ENCODE assay signal across 9 mouse cellular contexts in the genomic region with DNA sequence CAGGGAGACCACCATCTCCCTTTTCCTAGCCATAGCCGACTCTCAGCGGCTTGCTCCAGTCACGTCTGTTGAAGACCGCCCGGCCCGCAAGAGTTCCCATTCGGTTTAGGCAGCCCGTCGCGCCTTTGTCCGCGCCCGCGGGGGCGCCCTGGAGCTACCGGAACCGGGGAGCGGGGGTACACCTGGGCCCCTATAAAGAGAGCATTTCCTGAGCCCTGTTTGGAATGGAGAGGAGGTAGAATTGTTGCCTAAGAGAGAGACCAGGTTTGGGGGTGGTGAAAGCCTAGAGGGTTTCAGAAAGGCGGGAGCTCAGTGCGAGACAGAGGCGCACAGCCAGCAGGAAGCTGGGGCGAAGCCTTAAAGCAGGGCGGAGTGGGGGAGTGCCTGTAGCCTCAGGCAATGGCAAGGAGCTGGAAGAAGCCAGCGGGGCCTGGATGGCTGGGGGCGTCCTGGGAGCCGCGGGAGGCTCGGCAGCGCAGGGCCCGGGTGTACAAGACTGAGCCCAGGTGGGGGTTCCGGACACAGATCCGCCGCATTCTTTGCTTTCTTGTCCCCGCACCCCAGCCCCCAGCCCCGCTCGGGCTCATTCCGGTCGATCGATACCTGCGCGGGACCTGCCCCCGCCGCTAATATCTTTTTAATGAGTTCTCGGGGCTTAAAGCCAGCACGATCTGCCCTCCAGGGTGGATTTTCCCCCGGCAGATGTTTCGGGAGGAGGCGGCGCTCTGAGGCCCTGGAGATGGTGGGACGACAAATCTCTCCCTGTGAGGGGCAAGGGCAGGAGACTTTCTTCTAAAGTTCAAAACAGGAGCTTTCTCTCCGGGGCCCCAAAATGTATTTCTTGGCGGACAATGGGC. TPM values are rescaled to one million over a fixed set of nuclear protein-coding genes. Genes with fewer than 3 reads are reported as not detected.
DNase-seq lines count a peak whose midpoint lies in the region; ATAC-seq and TF ChIP-seq lines count a peak whose summit lies in the region.
"Had no signal": no experiment of that assay in that cellular context is flagged by ENCODE, and none has a peak within 500 bp of the region (broad histone marks: within the 10 kb centered on the region; RNA-seq: fewer than 3 reads in every experiment).

No protein-coding gene starts in this region.

- DNase-seq in lung, postnatal 4 days, result no peak
- DNase-seq in forebrain, embryonic 11.5 days (ENCODE audit: low spot score), result peak; percentile 70
- no peak for DNase-seq in limb, embryonic 14.5 days (ENCODE audit: low spot score)
- no peak for DNase-seq in adrenal gland, adult (ENCODE audit: inconsistent age in 2 of 2, low spot score in 1 of 2)
- no peak for DNase-seq in frontal cortex, postnatal 14 days (ENCODE audit: low spot score in 2 of 2)
- DNase-seq: layer of hippocampus, adult 9-11 months had no signal

- peak overlapping the region; percentile 3 for H3K4me3 ChIP-seq in lung, embryonic 15.5 days
- peak overlapping the region; percentile 31 for H3K4me3 ChIP-seq in forebrain, embryonic 11.5 days (ENCODE audit: low read depth, low read length)
- H3K4me3 ChIP-seq in limb, embryonic 14.5 days (replicated peaks; ENCODE audit: low read length), result peak overlapping the region; percentile 27
- H3K4me3 ChIP-seq in stomach, embryonic 16.5 days (replicated peaks; ENCODE audit: low read length), result peak overlapping the region; percentile 22
- H3K4me3 ChIP-seq: erythroblast, embryonic 14.5 days had no signal

- WGBS in lung, embryonic 15.5 days, result 1% methylated on average over 51 of the region's 52 CpGs
- WGBS in forebrain, embryonic 11.5 days, result under 1% methylated on average over 52 of the region's 52 CpGs
- WGBS in limb, embryonic 14.5 days, result under 1% methylated on average over 41 of the region's 52 CpGs
- WGBS in stomach, embryonic 16.5 days, result 1% methylated on average over 52 of the region's 52 CpGs

- H3K4me1 ChIP-seq in lung, embryonic 15.5 days, result peaks cover 27% of the 10 kb centered on the region
- peaks cover 44% of the 10 kb centered on the region for H3K4me1 ChIP-seq in forebrain, embryonic 11.5 days (replicated peaks; ENCODE audit: control insufficient read depth, insufficient read depth, low read length)
- H3K4me1 ChIP-seq in limb, embryonic 14.5 days (ENCODE audit: control insufficient read depth, insufficient read depth, low read length), result peaks cover 15% of the 10 kb centered on the region
- peaks cover 11% of the 10 kb centered on the region; the same call in 1 of the 2 replicates for H3K4me1 ChIP-seq in stomach, embryonic 16.5 days (ENCODE audit: control insufficient read depth, insufficient read depth, low read length)

- H3K27ac ChIP-seq in lung, embryonic 15.5 days, result no peak overlapping the region
- H3K27ac ChIP-seq in forebrain, embryonic 11.5 days (ENCODE audit: low read depth, low read length), result no peak overlapping the region
- H3K27ac ChIP-seq in limb, embryonic 14.5 days (replicated peaks; ENCODE audit: low read depth, low read length), result no peak overlapping the region
- no peak overlapping the region for H3K27ac ChIP-seq in stomach, embryonic 16.5 days (ENCODE audit: low read length)

- TF ChIP-seq POLR2A in limb, embryonic 14.5 days (IDR thresholded peaks at IDR 0.05; ENCODE audit: borderline replicate concordance, extremely low read depth, insufficient read depth, insufficient read length), result no peak

- ATAC-seq in lung, embryonic 15.5 days (ENCODE audit: borderline replicate concordance, extremely low read depth, low FRiP score, low TSS enrichment), result no peak
- no peak for ATAC-seq in forebrain, embryonic 11.5 days (replicated peaks; ENCODE audit: low FRiP score)
- ATAC-seq in limb, embryonic 14.5 days (ENCODE audit: low FRiP score, low read depth), result no peak
- no peak for ATAC-seq in stomach, embryonic 16.5 days (ENCODE audit: insufficient read depth, low FRiP score)

- no peaks in the 10 kb centered on the region for H3K9me3 ChIP-seq in lung, embryonic 15.5 days
- H3K9me3 ChIP-seq in forebrain, embryonic 11.5 days (ENCODE audit: control insufficient read depth, low read length), result no peaks in the 10 kb centered on the region
- no peaks in the 10 kb centered on the region for H3K9me3 ChIP-seq in limb, embryonic 14.5 days (ENCODE audit: control insufficient read depth, low read length)
- H3K9me3 ChIP-seq in stomach, embryonic 16.5 days (replicated peaks; ENCODE audit: control insufficient read depth, low read length), result no peaks in the 10 kb centered on the region

- peak overlapping the region; percentile 26 for H3K4me2 ChIP-seq in lung, embryonic 15.5 days
- H3K4me2 ChIP-seq in forebrain, embryonic 11.5 days (ENCODE audit: low read depth, low read length, severe bottlenecking), result peak overlapping the region; percentile 70
- peak overlapping the region; percentile 36 for H3K4me2 ChIP-seq in limb, embryonic 14.5 days (replicated peaks; ENCODE audit: low read depth, low read length, severe bottlenecking)
- peak overlapping the region; percentile 27 for H3K4me2 ChIP-seq in stomach, embryonic 16.5 days (ENCODE audit: low read depth, low read length)

- H3K27me3 ChIP-seq in lung, embryonic 15.5 days, result peaks cover 99% of the 10 kb centered on the region
- peaks cover 82% of the 10 kb centered on the region for H3K27me3 ChIP-seq in forebrain, embryonic 11.5 days (ENCODE audit: control insufficient read depth, insufficient read depth, low read length)
- H3K27me3 ChIP-seq in limb, embryonic 14.5 days (ENCODE audit: control insufficient read depth, insufficient read depth, low read length), result peaks cover 79% of the 10 kb centered on the region
- H3K27me3 ChIP-seq in stomach, embryonic 16.5 days (ENCODE audit: control insufficient read depth, insufficient read depth, low read length), result peaks cover 89% of the 10 kb centered on the region

- H3K9ac ChIP-seq in lung, embryonic 15.5 days, result no peak overlapping the region
- peak overlapping the region; percentile 52 for H3K9ac ChIP-seq in forebrain, embryonic 11.5 days (ENCODE audit: low read length)
- peak overlapping the region; percentile 28; the same call in 1 of the 2 replicates for H3K9ac ChIP-seq in limb, embryonic 14.5 days (ENCODE audit: low read depth, low read length, severe bottlenecking)
- H3K9ac ChIP-seq in stomach, embryonic 16.5 days (ENCODE audit: low read length), result no peak overlapping the region

- H3K36me3 ChIP-seq in lung, embryonic 15.5 days, result no peaks in the 10 kb centered on the region
- H3K36me3 ChIP-seq in forebrain, embryonic 11.5 days (ENCODE audit: control insufficient read depth, insufficient read depth, low read length), result no peaks in the 10 kb centered on the region
- no peaks in the 10 kb centered on the region for H3K36me3 ChIP-seq in limb, embryonic 14.5 days (ENCODE audit: control insufficient read depth, insufficient read depth, low read length)
- H3K36me3 ChIP-seq in stomach, embryonic 16.5 days (ENCODE audit: control insufficient read depth, insufficient read depth, low read length), result no peaks in the 10 kb centered on the region

RNA-seq across cellular contexts. Expression of gene Prdm12, which starts 4.3 kb away (rescaled TPM):
- 0.06 and 0.14 TPM in 2 replicates for polyA plus RNA-seq in lung, embryonic 15.5 days (2015; fragmentation: Nextera tagmentation; extraction: Ambion mirVana)
- polyA plus RNA-seq in forebrain, embryonic 11.5 days (2014; fragmentation: Nextera tagmentation; extraction: Ambion mirVana), result 3.9 and 4.1 TPM in 2 replicates
- polyA plus RNA-seq in limb, embryonic 14.5 days (2012; rRNA removed), result 0.03 TPM in 1 of 2 replicates, not detected in the other
- polyA plus RNA-seq in limb, embryonic 14.5 days (2014; fragmentation: Nextera tagmentation; extraction: Ambion mirVana), result not detected in 2 replicates
- not detected in 2 replicates for polyA plus RNA-seq in stomach, embryonic 16.5 days (2015; fragmentation: Nextera tagmentation; extraction: Ambion mirVana)
- polyA plus RNA-seq: erythroblast, embryonic 14.5 days had no signal

RNA-seq across cellular contexts. Expression of gene Exosc2, which starts 35.0 kb away (rescaled TPM):
- 67.7 and 69.1 TPM in 2 replicates for polyA plus RNA-seq in lung, embryonic 15.5 days (2015; fragmentation: Nextera tagmentation; extraction: Ambion mirVana)
- polyA plus RNA-seq in forebrain, embryonic 11.5 days (2014; fragmentation: Nextera tagmentation; extraction: Ambion mirVana), result 72.2 and 76.0 TPM in 2 replicates
- polyA plus RNA-seq in limb, embryonic 14.5 days (2012; rRNA removed), result 43.4 and 49.7 TPM in 2 replicates
- 46.6 and 47.6 TPM in 2 replicates for polyA plus RNA-seq in limb, embryonic 14.5 days (2014; fragmentation: Nextera tagmentation; extraction: Ambion mirVana)
- 52.2 and 54.4 TPM in 2 replicates for polyA plus RNA-seq in stomach, embryonic 16.5 days (2015; fragmentation: Nextera tagmentation; extraction: Ambion mirVana)

RNA-seq across cellular contexts. Expression of gene Abl1, which starts 52.7 kb away (rescaled TPM):
- 37.2 and 38.1 TPM in 2 replicates for polyA plus RNA-seq in lung, embryonic 15.5 days (2015; fragmentation: Nextera tagmentation; extraction: Ambion mirVana)
- polyA plus RNA-seq in forebrain, embryonic 11.5 days (2014; fragmentation: Nextera tagmentation; extraction: Ambion mirVana), result 53.2 and 56.7 TPM in 2 replicates
- polyA plus RNA-seq in limb, embryonic 14.5 days (2012; rRNA removed), result 104 and 128 TPM in 2 replicates
- 49.0 and 54.9 TPM in 2 replicates for polyA plus RNA-seq in limb, embryonic 14.5 days (2014; fragmentation: Nextera tagmentation; extraction: Ambion mirVana)
- 30.4 and 32.2 TPM in 2 replicates for polyA plus RNA-seq in stomach, embryonic 16.5 days (2015; fragmentation: Nextera tagmentation; extraction: Ambion mirVana)

Comparison
In these comparisons a context has a peak if more than half of its experiments do, and no peak if none do; other contexts are left out.
1. H3K9ac ChIP-seq: peak in forebrain, embryonic 11.5 days (single experiment) and limb, embryonic 14.5 days (single experiment); none in lung, embryonic 15.5 days (single experiment) and stomach, embryonic 16.5 days (single experiment).
2. Peak in every context shown above with its lines, with median percentiles within 50 percentile points of each other: H3K4me2 ChIP-seq and H3K4me3 ChIP-seq.